In the genomic region with DNA sequence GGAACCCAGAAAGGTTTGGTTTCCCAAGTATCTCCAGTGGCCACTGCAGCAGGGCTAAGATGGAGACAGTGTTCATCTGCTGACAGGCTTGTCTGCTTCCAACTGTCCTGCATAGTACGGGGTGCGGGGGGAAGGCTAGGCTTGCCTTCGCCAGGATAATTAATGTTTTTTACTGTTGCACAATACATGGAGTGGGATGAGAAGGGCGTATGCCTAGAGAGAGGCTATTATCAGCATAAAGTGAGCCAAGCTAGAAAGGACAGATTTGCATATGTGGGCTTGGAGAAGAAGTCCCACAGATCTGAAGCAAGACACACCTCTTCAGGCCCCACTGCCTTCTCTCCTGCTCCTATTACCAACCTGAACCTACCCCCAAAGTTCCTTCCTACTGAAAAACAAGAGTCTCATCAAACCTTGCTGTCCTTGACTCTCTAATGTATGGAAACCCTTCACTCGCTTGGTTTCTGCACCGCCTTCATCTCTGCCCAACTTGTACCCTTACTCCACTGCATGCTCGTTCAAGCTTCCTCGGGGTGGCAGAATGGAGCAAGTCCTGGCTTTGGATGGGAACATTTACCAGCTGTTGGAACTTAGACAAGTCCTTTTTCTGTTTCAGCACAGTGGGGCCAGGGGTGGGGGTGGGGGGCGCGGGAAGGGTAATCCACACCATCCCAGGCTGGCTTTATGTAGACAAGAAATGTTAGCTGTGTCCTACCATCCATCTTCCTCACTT, we compare ENCODE assay signal across 14 mouse cellular contexts. TPM values are rescaled to one million over a fixed set of nuclear protein-coding genes. Genes with fewer than 3 reads are reported as not detected.
DNase-seq lines count a peak whose midpoint lies in the region; ATAC-seq and TF ChIP-seq lines count a peak whose summit lies in the region.
"Had no signal": no experiment of that assay in that cellular context is flagged by ENCODE, and none has a peak within 500 bp of the region (broad histone marks: within the 10 kb centered on the region; RNA-seq: fewer than 3 reads in every experiment).

No protein-coding gene starts in this region.

- TF ChIP-seq CTCF in forebrain, postnatal 0 days (IDR thresholded peaks at IDR 0.05; ENCODE audit: low read depth) = peak; percentile 27; the same call in 1 of the 2 replicates
- TF ChIP-seq CTCF in kidney, postnatal 0 days (IDR thresholded peaks at IDR 0.05; ENCODE audit: low read depth) = peak; percentile 27; the same call in 1 of the 2 replicates
- no peak for TF ChIP-seq CTCF in C2C12 (IDR thresholded peaks at IDR 0.05; ENCODE audit: control insufficient read depth, insufficient read depth, insufficient read length)

- 67% methylated on average over 10 of the region's 10 CpGs for WGBS in forebrain, postnatal 0 days
- WGBS in forebrain, embryonic 15.5 days = 81% methylated on average over 10 of the region's 10 CpGs
- 62% methylated on average over 10 of the region's 10 CpGs for WGBS in kidney, postnatal 0 days

- no peaks in the 10 kb centered on the region for H3K36me3 ChIP-seq in forebrain, postnatal 0 days (ENCODE audit: insufficient read depth)
- H3K36me3 ChIP-seq in forebrain, embryonic 15.5 days = no peaks in the 10 kb centered on the region
- no peaks in the 10 kb centered on the region for H3K36me3 ChIP-seq in kidney, postnatal 0 days (ENCODE audit: insufficient read depth, low read length)
- no peaks in the 10 kb centered on the region for H3K36me3 ChIP-seq in C2C12 (ENCODE audit: control insufficient read depth, insufficient read depth)
- H3K36me3 ChIP-seq: forebrain, embryonic 10.5 days had no signal

- H3K9me3 ChIP-seq in forebrain, postnatal 0 days (ENCODE audit: low read length) = no peaks in the 10 kb centered on the region
- H3K9me3 ChIP-seq in forebrain, embryonic 15.5 days = no peaks in the 10 kb centered on the region
- H3K9me3 ChIP-seq in kidney, postnatal 0 days (replicated peaks; ENCODE audit: low read length) = no peaks in the 10 kb centered on the region
- H3K9me3 ChIP-seq: forebrain, embryonic 10.5 days; heart, embryonic 13.5 days had no signal

- H3K27me3 ChIP-seq in forebrain, postnatal 0 days (ENCODE audit: insufficient read depth, low read length) = no peaks in the 10 kb centered on the region
- H3K27me3 ChIP-seq in forebrain, embryonic 15.5 days = no peaks in the 10 kb centered on the region
- H3K27me3 ChIP-seq in kidney, postnatal 0 days (ENCODE audit: insufficient read depth, low read length) = no peaks in the 10 kb centered on the region
- H3K27me3 ChIP-seq in C2C12 (ENCODE audit: control insufficient read depth, insufficient read depth, insufficient read length) = no peaks in the 10 kb centered on the region
- H3K27me3 ChIP-seq: heart, embryonic 13.5 days had no signal

- no peak overlapping the region for H3K9ac ChIP-seq in forebrain, postnatal 0 days
- H3K9ac ChIP-seq in forebrain, embryonic 15.5 days (replicated peaks) = no peak overlapping the region
- H3K9ac ChIP-seq in kidney, postnatal 0 days (ENCODE audit: low read depth, low read length) = no peak overlapping the region
- H3K9ac ChIP-seq: heart, embryonic 13.5 days; liver, postnatal 0 days had no signal

- H3K4me1 ChIP-seq in forebrain, postnatal 0 days (ENCODE audit: insufficient read depth) = no peaks in the 10 kb centered on the region
- H3K4me1 ChIP-seq in forebrain, embryonic 15.5 days = no peaks in the 10 kb centered on the region
- H3K4me1 ChIP-seq in kidney, postnatal 0 days (replicated peaks; ENCODE audit: insufficient read depth, low read length) = no peaks in the 10 kb centered on the region

- H3K4me3 ChIP-seq in forebrain, postnatal 0 days (ENCODE audit: low read depth, low read length) = no peak overlapping the region
- no peak overlapping the region for H3K4me3 ChIP-seq in forebrain, embryonic 15.5 days
- no peak overlapping the region for H3K4me3 ChIP-seq in kidney, postnatal 0 days (replicated peaks; ENCODE audit: low read depth, low read length)
- no peak overlapping the region for H3K4me3 ChIP-seq in C2C12 (ENCODE audit: insufficient read depth, poor library complexity, severe bottlenecking)
- H3K4me3 ChIP-seq: forebrain, embryonic 10.5 days; heart, embryonic 13.5 days had no signal

- no peak overlapping the region for H3K27ac ChIP-seq in forebrain, postnatal 0 days (ENCODE audit: low read depth, low read length)
- H3K27ac ChIP-seq in forebrain, embryonic 15.5 days (replicated peaks) = no peak overlapping the region
- no peak overlapping the region for H3K27ac ChIP-seq in kidney, postnatal 0 days
- H3K27ac ChIP-seq: forebrain, embryonic 10.5 days; heart, embryonic 13.5 days had no signal

- H3K79me2 ChIP-seq in C2C12 (ENCODE audit: control insufficient read depth, insufficient read depth) = no peaks in the 10 kb centered on the region

- no peak for DNase-seq in forebrain, postnatal 0 days
- no peak for DNase-seq in kidney, postnatal 0 days (ENCODE audit: low spot score)
- DNase-seq in kidney, postnatal 36 days = no peak
- peak; percentile 44 for DNase-seq in gonadal fat pad, adult 2 months (ENCODE audit: low read depth)
- DNase-seq in cerebellum, adult 11 months = no peak
- no peak for DNase-seq in cerebellum, adult 18-20 months
- DNase-seq: B cell, adult 2 months; liver, postnatal 0 days had no signal

- no peak overlapping the region for H3K4me2 ChIP-seq in forebrain, postnatal 0 days (ENCODE audit: low read depth)
- no peak overlapping the region for H3K4me2 ChIP-seq in forebrain, embryonic 15.5 days (replicated peaks)
- H3K4me2 ChIP-seq in kidney, postnatal 0 days (ENCODE audit: low read length) = no peak overlapping the region
- H3K4me2 ChIP-seq: heart, embryonic 13.5 days had no signal

- no peaks in the 10 kb centered on the region for H3K79me3 ChIP-seq in C2C12 (ENCODE audit: low read depth)

- no peak for ATAC-seq in forebrain, postnatal 0 days
- ATAC-seq in forebrain, embryonic 15.5 days (replicated peaks) = no peak
- no peak for ATAC-seq in kidney, postnatal 0 days (replicated peaks; ENCODE audit: low FRiP score, low read depth)
- ATAC-seq: inflammation-experienced regulatory T-cells, adult 6 months; liver, postnatal 0 days had no signal

- H3ac ChIP-seq in C2C12 (ENCODE audit: control insufficient read depth, insufficient read length, low read depth) = no peak overlapping the region

TF ChIP-seq in C2C12, 6 proteins besides CTCF, POLR2A, EP300 and RAD21:
- TF ChIP-seq CEBPB (IDR thresholded peaks at IDR 0.05; ENCODE audit: low read depth) (peak; percentile 8), FOSL1 (IDR thresholded peaks at IDR 0.05; ENCODE audit: insufficient read depth, low read length, poor library complexity, severe bottlenecking) (no peak)

RNA-seq across cellular contexts. Expression of gene Atp1a2, which starts 16.2 kb away (rescaled TPM):
- total RNA-seq in forebrain, postnatal 0 days (2014; rRNA removed) = 213 and 294 TPM in 2 replicates
- 54.4 and 75.2 TPM in 2 replicates for polyA plus RNA-seq in forebrain, postnatal 0 days (2015; fragmentation: Nextera tagmentation; extraction: Ambion mirVana)
- 32.2 and 33.1 TPM in 2 replicates for polyA plus RNA-seq in forebrain, embryonic 15.5 days (2015; fragmentation: Nextera tagmentation; extraction: Ambion mirVana)
- 1.6 and 2.0 TPM in 2 replicates for polyA plus RNA-seq in kidney, postnatal 0 days (2015; fragmentation: Nextera tagmentation; extraction: Ambion mirVana)
- 0.76 TPM for polyA plus RNA-seq in C2C12 (2012; fragmentation: generic; extraction: Trizol)
- 167 and 195 TPM in 2 replicates for polyA plus RNA-seq in gonadal fat pad, adult 2 months (2012; rRNA removed)

RNA-seq across cellular contexts. Expression of gene Igsf8, which starts 20.2 kb away (rescaled TPM):
- total RNA-seq in forebrain, postnatal 0 days (2014; rRNA removed) = 117 and 136 TPM in 2 replicates
- polyA plus RNA-seq in forebrain, postnatal 0 days (2015; fragmentation: Nextera tagmentation; extraction: Ambion mirVana) = 110 and 113 TPM in 2 replicates
- 137 and 162 TPM in 2 replicates for polyA plus RNA-seq in forebrain, embryonic 15.5 days (2015; fragmentation: Nextera tagmentation; extraction: Ambion mirVana)
- polyA plus RNA-seq in kidney, postnatal 0 days (2015; fragmentation: Nextera tagmentation; extraction: Ambion mirVana) = 39.0 and 43.0 TPM in 2 replicates
- 95.3 TPM for polyA plus RNA-seq in C2C12 (2012; fragmentation: generic; extraction: Trizol)
- 88.9 and 98.2 TPM in 2 replicates for polyA plus RNA-seq in gonadal fat pad, adult 2 months (2012; rRNA removed)

RNA-seq across cellular contexts. Expression of gene Atp1a4, which starts 23.5 kb away (rescaled TPM):
- not detected in 2 replicates for total RNA-seq in forebrain, postnatal 0 days (2014; rRNA removed)
- not detected in 2 replicates for polyA plus RNA-seq in forebrain, postnatal 0 days (2015; fragmentation: Nextera tagmentation; extraction: Ambion mirVana)
- polyA plus RNA-seq in forebrain, embryonic 15.5 days (2015; fragmentation: Nextera tagmentation; extraction: Ambion mirVana) = 0.09 and 0.10 TPM in 2 replicates
- not detected in 2 replicates for polyA plus RNA-seq in kidney, postnatal 0 days (2015; fragmentation: Nextera tagmentation; extraction: Ambion mirVana)
- not detected for polyA plus RNA-seq in C2C12 (2012; fragmentation: generic; extraction: Trizol)
- polyA plus RNA-seq in gonadal fat pad, adult 2 months (2012; rRNA removed) = 2.7 and 4.3 TPM in 2 replicates
- total RNA-seq: left cerebral cortex, adult 8-10 months had no signal
- polyA plus RNA-seq: forebrain, embryonic 10.5 days; inflammation-experienced regulatory T-cells, adult 6 months had no signal

RNA-seq across cellular contexts. Expression of gene Kcnj9, which starts 47.4 kb away (rescaled TPM):
- total RNA-seq in forebrain, postnatal 0 days (2014; rRNA removed) = 7.5 and 8.6 TPM in 2 replicates
- 2.9 and 4.8 TPM in 2 replicates for polyA plus RNA-seq in forebrain, postnatal 0 days (2015; fragmentation: Nextera tagmentation; extraction: Ambion mirVana)
- polyA plus RNA-seq in forebrain, embryonic 15.5 days (2015; fragmentation: Nextera tagmentation; extraction: Ambion mirVana) = 3.4 and 3.5 TPM in 2 replicates
- polyA plus RNA-seq in kidney, postnatal 0 days (2015; fragmentation: Nextera tagmentation; extraction: Ambion mirVana) = 0.03 and 0.06 TPM in 2 replicates
- polyA plus RNA-seq in C2C12 (2012; fragmentation: generic; extraction: Trizol) = 0.06 TPM
- polyA plus RNA-seq in gonadal fat pad, adult 2 months (2012; rRNA removed) = 0.24 and 0.42 TPM in 2 replicates
- polyA plus RNA-seq: heart, embryonic 13.5 days; inflammation-experienced regulatory T-cells, adult 6 months had no signal

RNA-seq across cellular contexts. Expression of gene Kcnj10, which starts 59.3 kb away (rescaled TPM):
- 3.2 and 4.1 TPM in 2 replicates for total RNA-seq in forebrain, postnatal 0 days (2014; rRNA removed)
- polyA plus RNA-seq in forebrain, postnatal 0 days (2015; fragmentation: Nextera tagmentation; extraction: Ambion mirVana) = 1.4 and 2.9 TPM in 2 replicates
- 1.7 and 1.9 TPM in 2 replicates for polyA plus RNA-seq in forebrain, embryonic 15.5 days (2015; fragmentation: Nextera tagmentation; extraction: Ambion mirVana)
- polyA plus RNA-seq in kidney, postnatal 0 days (2015; fragmentation: Nextera tagmentation; extraction: Ambion mirVana) = 3.3 and 4.2 TPM in 2 replicates
- not detected for polyA plus RNA-seq in C2C12 (2012; fragmentation: generic; extraction: Trizol)
- polyA plus RNA-seq in gonadal fat pad, adult 2 months (2012; rRNA removed) = 0.18 and 0.19 TPM in 2 replicates
- polyA plus RNA-seq: heart, embryonic 13.5 days had no signal

Comparison
In these comparisons a context has a peak if more than half of its experiments do, and no peak if none do; other contexts are left out.
1. RNA of gene Atp1a2, which starts 16.2 kb away (polyA plus RNA-seq): 167 to 195 TPM in gonadal fat pad, adult 2 months, 54.4 to 75.2 TPM in forebrain, postnatal 0 days and 32.2 to 33.1 TPM in forebrain, embryonic 15.5 days; 1.6 to 2.0 TPM in kidney, postnatal 0 days and 0.76 TPM in C2C12 (single experiment); every median in the first group is over 10 times any median in the second.